Mouse (Mus musculus): ENCODE results near the gene 9230102O04Rik.

DNA sequence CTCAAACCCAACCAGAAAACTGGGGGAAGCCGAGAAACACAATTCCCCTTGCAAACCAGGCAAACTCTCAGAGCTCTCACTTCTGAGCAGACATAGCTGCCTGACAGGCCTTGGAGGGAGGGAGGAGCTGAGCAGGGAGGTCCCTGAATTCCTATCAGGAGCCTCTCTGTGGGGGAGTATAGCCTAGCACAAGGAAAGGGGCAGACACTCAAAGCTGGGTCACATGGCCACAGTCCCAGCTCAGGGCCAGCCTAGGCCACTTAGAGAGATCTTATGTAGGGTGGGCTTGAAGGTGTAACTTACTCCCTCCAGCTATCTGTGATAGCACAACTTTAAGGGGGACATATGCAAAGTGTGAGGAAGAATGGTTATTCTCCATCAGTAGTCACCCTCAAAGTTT, 46.6 kb upstream of the 9230102O04Rik start:
- no peak for TF ChIP-seq CTCF (IDR thresholded peaks at IDR 0.05; ENCODE audit: low read depth, low read length)
- no peak for TF ChIP-seq GATA1 (IDR thresholded peaks at IDR 0.05; ENCODE audit: borderline replicate concordance, low read length)
- no peak for TF ChIP-seq GATA2 (IDR thresholded peaks at IDR 0.05; ENCODE audit: borderline replicate concordance, low read depth, low read length)
- no peak for TF ChIP-seq TAL1 (conservative IDR thresholded peaks at IDR 0.05; ENCODE audit: low read depth, low read length)
- TF ChIP-seq POLR2AphosphoS5 (IDR thresholded peaks at IDR 0.05; ENCODE audit: insufficient replicate concordance, low read depth, low read length) = no peak
